Mouse (Mus musculus): ENCODE measurements around the gene Zbtb12.

- no peak for TF ChIP-seq TAL1 (IDR thresholded peaks at IDR 0.05; ENCODE audit: low read length)
- no peak for TF ChIP-seq GATA1 (IDR thresholded peaks at IDR 0.05; ENCODE audit: low read length)
Observed at GRCm38 (mm10) chr17:34934830-34935229, 55.5 kb downstream of the Zbtb12 start.

All from erythroblast, embryonic 14.5 days (primary cell).